In genomic region chr9:108626498-108626897, GRCm38 (mm10) we compare ENCODE assay signal across 13 mouse cellular contexts. TPM values are rescaled to one million over a fixed set of nuclear protein-coding genes. Genes with fewer than 3 reads are reported as not detected.
DNase-seq lines count a peak whose midpoint lies in the region; ATAC-seq and TF ChIP-seq lines count a peak whose summit lies in the region.
"Had no signal": no experiment of that assay in that cellular context is flagged by ENCODE, and none has a peak within 500 bp of the region (broad histone marks: within the 10 kb centered on the region; RNA-seq: fewer than 3 reads in every experiment).

No protein-coding gene starts in this region.

- no peak overlapping the region for H3K9ac ChIP-seq in stomach, postnatal 0 days (ENCODE audit: low read length)
- H3K9ac ChIP-seq: embryonic facial prominence, embryonic 12.5 days; limb, embryonic 12.5 days; midbrain, embryonic 12.5 days had no signal

- intact Hi-C loops in left cerebral cortex, postnatal 14 days (cut with DNase I): no loop called here

- H3K36me3 ChIP-seq in stomach, postnatal 0 days (ENCODE audit: control insufficient read depth, insufficient read depth, low read length): no peaks in the 10 kb centered on the region; the same call in 1 of the 2 replicates

- TF ChIP-seq EP300 in stomach, postnatal 0 days (optimal IDR thresholded peaks at IDR 0.05): no peak

- DNase-seq in cerebellum, postnatal 10 days: peak; percentile 47 to 52
- DNase-seq in cerebellum, adult 9-11 months: no peak
- peak; percentile 11 for DNase-seq in urinary bladder, postnatal 14 days (ENCODE audit: low spot score)
- no peak for DNase-seq in urinary bladder, postnatal 10 days (ENCODE audit: low spot score)
- DNase-seq in kidney, postnatal 25 days: peak; percentile 65 to 72
- no peak for DNase-seq in stomach, postnatal 0 days (ENCODE audit: low spot score)
- DNase-seq in left cerebral cortex, postnatal 14 days (ENCODE audit: low spot score in 2 of 2): no peak

- H3K4me1 ChIP-seq in stomach, postnatal 0 days (replicated peaks; ENCODE audit: control insufficient read depth, insufficient read depth): no peaks in the 10 kb centered on the region
- H3K4me1 ChIP-seq: embryonic facial prominence, embryonic 12.5 days; limb, embryonic 12.5 days; midbrain, embryonic 12.5 days had no signal

- no peak for TF ChIP-seq CTCF in stomach, postnatal 0 days (IDR thresholded peaks at IDR 0.05; ENCODE audit: low read depth)

- 0 out of 2 replicates have a peak, but pooled peaks have one; percentile 35 for ATAC-seq in stomach, postnatal 0 days (ENCODE audit: low FRiP score, low TSS enrichment)
- ATAC-seq in megakaryocyte progenitor cell, adult 5-6 weeks (replicated peaks; ENCODE audit: poor library complexity): no peak
- ATAC-seq: Patski had no signal

- no peak overlapping the region for H3K4me3 ChIP-seq in stomach, postnatal 0 days (ENCODE audit: low read depth, low read length)
- H3K4me3 ChIP-seq: embryonic facial prominence, embryonic 12.5 days; limb, embryonic 12.5 days; midbrain, embryonic 12.5 days had no signal

- no peak overlapping the region for H3K4me2 ChIP-seq in stomach, postnatal 0 days (replicated peaks; ENCODE audit: low read depth)
- H3K4me2 ChIP-seq: embryonic facial prominence, embryonic 12.5 days; limb, embryonic 12.5 days; midbrain, embryonic 12.5 days had no signal

- H3K27ac ChIP-seq in stomach, postnatal 0 days (replicated peaks): no peak overlapping the region
- H3K27ac ChIP-seq: embryonic facial prominence, embryonic 12.5 days; kidney, postnatal 0 days; limb, embryonic 12.5 days; midbrain, embryonic 12.5 days had no signal

- no peaks in the 10 kb centered on the region for H3K9me3 ChIP-seq in stomach, postnatal 0 days (ENCODE audit: control insufficient read depth, low read length)
- H3K9me3 ChIP-seq: embryonic facial prominence, embryonic 12.5 days; limb, embryonic 12.5 days; midbrain, embryonic 12.5 days had no signal

- 49% methylated on average over 2 of the region's 2 CpGs for WGBS in stomach, postnatal 0 days

- H3K27me3 ChIP-seq in stomach, postnatal 0 days (ENCODE audit: control insufficient read depth, insufficient read depth, low read length): no peaks in the 10 kb centered on the region
- H3K27me3 ChIP-seq: embryonic facial prominence, embryonic 12.5 days; limb, embryonic 12.5 days; midbrain, embryonic 12.5 days; Patski had no signal

RNA-seq across cellular contexts. Expression of gene Arih2, which starts 22.7 kb away (rescaled TPM):
- polyA plus RNA-seq in stomach, postnatal 0 days (2015; fragmentation: Nextera tagmentation; extraction: Ambion mirVana): 25.1 and 27.2 TPM in 2 replicates
- total RNA-seq in megakaryocyte progenitor cell, adult 5-6 weeks (2015): 20.0 and 20.1 TPM in 2 replicates
- total RNA-seq in megakaryocyte progenitor cell, adult 5-6 weeks (2017): 42.5 and 47.4 TPM in 2 replicates
- 10 to 100 TPM; 49.8 to 50.2 TPM for total RNA-seq in left cerebral cortex, postnatal 14 days (2021)

RNA-seq across cellular contexts. Expression of gene P4htm, which starts 29.0 kb away (rescaled TPM):
- 3.7 and 4.4 TPM in 2 replicates for polyA plus RNA-seq in stomach, postnatal 0 days (2015; fragmentation: Nextera tagmentation; extraction: Ambion mirVana)
- 0.39 and 1.2 TPM in 2 replicates for total RNA-seq in megakaryocyte progenitor cell, adult 5-6 weeks (2015)
- 1.00 and 1.8 TPM in 2 replicates for total RNA-seq in megakaryocyte progenitor cell, adult 5-6 weeks (2017)
- 10 to 100 TPM; 60.3 to 61.6 TPM for total RNA-seq in left cerebral cortex, postnatal 14 days (2021)

RNA-seq across cellular contexts. Expression of gene Slc25a20, which starts 35.4 kb away (rescaled TPM):
- 71.5 and 75.1 TPM in 2 replicates for polyA plus RNA-seq in stomach, postnatal 0 days (2015; fragmentation: Nextera tagmentation; extraction: Ambion mirVana)
- 18.5 and 21.5 TPM in 2 replicates for total RNA-seq in megakaryocyte progenitor cell, adult 5-6 weeks (2015)
- 26.0 and 28.3 TPM in 2 replicates for total RNA-seq in megakaryocyte progenitor cell, adult 5-6 weeks (2017)
- 10 to 100 TPM; 14.5 to 15.0 TPM for total RNA-seq in left cerebral cortex, postnatal 14 days (2021)

RNA-seq across cellular contexts. Expression of gene Wdr6, which starts 48.0 kb away (rescaled TPM):
- 23.2 and 25.5 TPM in 2 replicates for polyA plus RNA-seq in stomach, postnatal 0 days (2015; fragmentation: Nextera tagmentation; extraction: Ambion mirVana)
- 9.8 and 10.2 TPM in 2 replicates for total RNA-seq in megakaryocyte progenitor cell, adult 5-6 weeks (2015)
- 15.5 and 17.4 TPM in 2 replicates for total RNA-seq in megakaryocyte progenitor cell, adult 5-6 weeks (2017)
- total RNA-seq in left cerebral cortex, postnatal 14 days (2021): 100 to 1,000 TPM; 184 to 202 TPM

RNA-seq across cellular contexts. Expression of gene Dalrd3, which starts 56.8 kb away (rescaled TPM):
- polyA plus RNA-seq in stomach, postnatal 0 days (2015; fragmentation: Nextera tagmentation; extraction: Ambion mirVana): 44.9 and 50.5 TPM in 2 replicates
- 95.3 and 103 TPM in 2 replicates for total RNA-seq in megakaryocyte progenitor cell, adult 5-6 weeks (2015)
- 42.7 and 43.4 TPM in 2 replicates for total RNA-seq in megakaryocyte progenitor cell, adult 5-6 weeks (2017)
- total RNA-seq in left cerebral cortex, postnatal 14 days (2021): 10 to 100 TPM; 76.6 to 77.8 TPM

Comparison
In these comparisons a context has a peak if more than half of its experiments do, and no peak if none do; other contexts are left out.
1. DNase-seq: peak in cerebellum, postnatal 10 days (2 of 2), urinary bladder, postnatal 14 days (single experiment) and kidney, postnatal 25 days (2 of 2); none in cerebellum, adult 9-11 months (single experiment), urinary bladder, postnatal 10 days (single experiment), stomach, postnatal 0 days (single experiment) and left cerebral cortex, postnatal 14 days (0 of 2).
2. RNA of gene P4htm, which starts 29.0 kb away (total RNA-seq): 60.3 to 61.6 TPM in left cerebral cortex, postnatal 14 days; 0.39 to 1.8 TPM in megakaryocyte progenitor cell, adult 5-6 weeks; every median in the first group is over 10 times any median in the second.